Mouse (Mus musculus) frontal cortex, adult (tissue): ENCODE measurements around the gene Tcta.
A peak's percentile ranks its signal among the peaks of the same experiment; 100 is the strongest.
"Not testable (repeated sequence)": the region's sequence is repeated elsewhere in the genome, so short reads cannot be mapped to it uniquely, and the experiment has no call there.

ENCODE experiments used
- ATAC-seq: cut with Nextera tagmentation; 2 replicates; pipeline ENCODE4 v1.9.2; 2017; ENCODE audit warnings: mild to moderate bottlenecking, moderate library complexity, mixed read lengths; ENCODE audit not compliant: low TSS enrichment

Tcta gene

DNA sequence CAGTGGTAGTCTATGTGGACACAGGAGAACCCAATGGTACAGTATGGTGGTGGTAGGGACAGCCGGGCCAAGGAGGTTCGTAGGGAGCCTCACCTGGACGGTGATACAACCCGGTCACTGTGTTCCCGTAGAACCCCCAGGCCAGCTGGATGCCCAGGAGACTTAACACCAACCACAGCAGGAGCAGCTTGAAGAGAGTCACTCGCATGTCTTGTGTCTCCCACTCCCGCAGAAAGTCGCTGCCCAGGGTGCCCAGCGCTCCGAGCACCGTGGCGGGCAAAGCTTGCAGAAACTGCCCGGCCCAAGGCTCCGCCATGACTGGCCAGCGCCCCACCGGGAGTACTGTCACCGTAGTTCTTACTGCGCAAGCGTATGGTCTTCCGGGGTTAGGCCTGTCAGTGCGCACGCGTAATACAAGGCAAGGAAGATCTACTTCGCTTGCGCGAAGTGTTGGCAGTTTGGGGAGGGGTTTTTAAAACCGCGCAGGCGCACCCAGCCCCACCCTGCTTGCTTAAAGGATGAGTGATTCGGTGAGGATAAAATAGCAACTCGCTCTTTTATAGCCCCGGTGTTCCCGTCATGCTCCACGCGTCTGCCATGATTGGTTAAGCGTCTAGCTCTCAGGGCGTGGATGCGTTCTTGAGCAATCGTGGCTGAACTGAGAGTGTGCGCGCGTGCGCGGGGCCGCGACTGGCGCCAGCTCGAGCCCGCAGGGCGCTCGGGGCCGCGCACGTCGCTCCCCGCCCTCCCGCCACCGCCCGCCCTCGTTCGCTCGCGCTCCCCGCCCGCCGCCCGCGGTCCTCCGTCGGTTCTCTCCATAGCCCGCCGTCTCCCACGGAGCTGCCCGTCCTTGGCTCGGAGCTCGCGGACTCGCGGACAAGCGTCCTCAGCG lies at the start of gene Tcta, which contains the start of gene Rhoa:
TSS of gene Tcta (minus strand) at position 532 of the 892 bp plus-strand sequence.
TSS of gene Rhoa (plus strand) at position 501 of the 892 bp plus-strand sequence.
- ATAC-seq = peak; percentile 97

DNA sequence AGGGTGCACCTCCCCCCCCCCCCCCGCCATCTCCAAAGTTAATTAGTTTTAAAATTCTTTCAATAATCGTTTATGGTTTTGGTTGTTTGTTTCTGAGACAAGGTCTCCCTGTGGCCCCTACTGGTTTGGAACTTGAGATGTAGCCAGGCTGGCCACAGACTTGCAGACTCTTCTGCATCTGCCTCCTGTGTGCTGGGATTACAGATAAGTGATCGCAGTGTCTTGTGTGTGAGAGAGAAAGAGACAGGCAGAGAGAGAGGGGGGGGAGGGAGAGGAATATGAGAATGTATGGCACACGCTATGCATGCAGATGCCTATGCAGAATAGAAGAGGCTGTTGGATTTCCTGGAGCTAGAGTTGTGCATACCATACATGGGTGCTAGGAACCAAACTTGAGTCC lies 43.8 kb upstream of the Tcta start:
- ATAC-seq = no peak

DNA sequence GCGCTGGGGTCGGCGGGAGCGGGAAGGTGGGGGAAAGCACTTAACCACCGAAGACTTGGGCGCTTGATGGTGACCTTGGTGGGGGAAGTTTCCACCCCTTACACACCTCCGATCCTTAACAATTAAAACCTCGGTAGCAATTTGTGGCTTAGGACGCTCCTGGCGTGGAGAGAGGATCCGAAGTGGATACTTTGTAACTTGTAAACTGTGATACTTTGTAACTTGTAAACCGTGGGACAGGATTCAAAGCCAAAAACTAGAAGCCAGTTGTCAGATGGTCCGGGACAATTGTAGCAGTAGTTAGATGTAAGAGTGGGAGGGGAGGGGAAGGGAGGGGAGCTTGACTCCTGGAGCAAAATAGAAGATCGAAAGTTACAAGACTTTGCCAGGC lies 42.3 kb upstream of the Tcta start:
- no peak for ATAC-seq

DNA sequence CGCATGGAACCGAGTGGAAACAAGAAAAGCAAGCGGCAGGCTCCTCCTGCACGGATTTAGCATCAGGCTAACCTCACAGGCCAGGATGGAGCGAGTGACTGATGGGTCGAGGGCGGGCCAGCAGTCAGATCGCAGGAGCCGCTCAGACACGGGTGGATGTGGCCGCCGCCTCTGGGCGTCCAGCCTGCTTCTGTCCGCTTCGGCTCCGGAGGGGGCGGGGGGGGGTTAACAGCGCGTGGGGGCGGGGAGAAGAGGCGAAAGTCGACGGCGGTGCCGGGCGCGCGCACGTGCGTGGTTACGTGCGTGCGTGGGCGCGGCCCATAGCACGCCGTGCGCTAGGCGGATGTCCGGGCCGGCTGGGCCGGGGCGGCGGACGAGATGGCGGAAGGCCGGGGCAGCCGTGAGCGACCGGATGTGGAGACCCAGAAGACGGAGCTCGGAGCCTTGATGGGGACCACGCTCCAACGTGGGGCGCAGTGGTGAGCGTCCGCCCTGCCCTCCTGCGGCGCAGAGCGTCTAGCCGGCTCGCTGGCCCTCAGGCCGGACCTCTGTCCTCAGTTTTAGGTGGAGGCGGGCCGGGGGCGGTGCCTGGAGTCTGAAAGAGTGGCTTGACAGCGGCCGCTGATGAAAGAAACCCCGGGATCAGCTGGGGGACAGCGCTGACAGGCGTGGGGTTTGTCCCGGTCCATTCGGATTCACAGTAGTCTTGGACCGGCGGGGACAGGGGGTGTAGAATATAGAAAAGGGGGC lies 41.8 kb upstream of the Tcta start, which contains the start of gene Usp4:
TSS of gene Usp4 (plus strand) at position 314 of the 750 bp plus-strand sequence.
- peak; percentile 81 for ATAC-seq

DNA sequence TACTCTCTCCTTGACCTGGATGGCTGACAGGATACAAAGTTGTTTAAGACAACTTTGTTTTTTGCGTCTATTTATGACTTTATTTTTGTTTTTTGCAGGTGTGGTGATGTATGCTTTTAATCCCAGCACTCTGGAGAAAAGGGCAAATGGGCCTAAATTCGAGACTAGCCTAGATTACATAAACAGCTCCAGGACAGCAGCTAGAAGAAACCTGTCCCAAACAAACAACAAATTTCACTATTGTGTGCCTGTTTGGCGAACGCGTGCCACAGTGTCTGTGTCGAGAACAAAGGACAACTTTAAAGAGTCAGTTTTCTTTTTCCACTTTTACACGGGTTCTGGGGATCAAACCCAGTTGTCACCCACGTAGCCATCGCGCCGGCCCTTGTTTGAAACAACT lies 41.1 kb upstream of the Tcta start:
- no peak for ATAC-seq

DNA sequence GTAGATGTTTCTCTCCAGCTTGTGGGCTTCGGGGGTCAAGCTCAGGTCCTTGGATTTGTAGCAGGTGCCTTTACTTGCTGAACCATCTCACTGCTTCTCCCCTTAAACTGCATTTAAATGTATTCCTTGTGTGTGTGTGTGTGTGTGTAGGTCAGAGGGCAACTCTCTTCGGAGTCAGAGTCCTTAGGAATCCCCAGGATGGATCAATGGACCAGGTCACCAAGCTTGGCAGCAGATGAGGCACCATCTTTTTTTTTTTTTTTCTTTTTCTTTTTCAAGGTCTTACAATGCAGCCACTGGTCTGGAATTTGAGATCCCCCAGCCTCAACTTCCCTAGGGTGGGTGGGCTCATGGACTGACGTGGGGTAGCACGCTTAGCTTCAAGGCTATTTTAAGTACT lies 38.5 kb upstream of the Tcta start:
- ATAC-seq = no peak

DNA sequence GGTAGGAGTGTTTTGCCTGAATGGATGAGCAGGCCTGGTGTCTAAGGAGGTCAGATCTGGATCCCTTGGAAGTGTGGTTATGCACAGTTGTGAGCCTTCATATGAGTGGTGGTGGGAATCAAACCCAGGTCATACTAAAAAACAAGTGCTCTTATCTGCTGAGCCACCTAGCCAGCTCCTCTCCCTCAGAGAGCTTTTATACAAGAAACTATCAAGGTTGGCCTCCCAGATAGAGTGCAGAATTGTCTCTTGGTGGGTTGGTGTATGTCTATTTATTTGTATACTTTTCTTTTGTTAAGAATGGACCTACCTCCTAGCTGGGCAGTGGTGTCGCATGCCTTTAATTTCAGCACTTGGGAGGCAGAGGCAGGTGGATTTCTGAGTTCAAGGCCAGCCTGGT lies 37.9 kb upstream of the Tcta start:
- no peak for ATAC-seq

DNA sequence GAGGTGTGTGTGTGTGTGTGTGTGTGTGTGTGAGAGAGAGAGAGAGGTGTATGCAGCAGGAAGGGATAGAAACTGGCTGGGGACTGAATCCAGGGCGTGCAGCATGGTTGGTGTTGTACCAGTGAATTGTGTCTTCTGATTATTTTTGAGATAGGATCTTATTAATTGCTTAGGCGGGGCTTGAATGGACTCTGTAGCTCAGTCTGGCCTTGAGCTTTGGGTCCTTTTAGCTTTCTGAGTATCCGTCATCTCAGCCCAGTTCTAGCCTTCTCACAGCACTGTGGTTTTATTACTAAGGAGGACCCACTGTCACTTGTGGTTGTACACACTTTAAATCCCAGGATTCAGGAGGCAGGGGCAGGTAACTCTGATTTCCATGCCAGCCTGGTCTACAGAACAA lies 37.4 kb upstream of the Tcta start:
- no peak for ATAC-seq

DNA sequence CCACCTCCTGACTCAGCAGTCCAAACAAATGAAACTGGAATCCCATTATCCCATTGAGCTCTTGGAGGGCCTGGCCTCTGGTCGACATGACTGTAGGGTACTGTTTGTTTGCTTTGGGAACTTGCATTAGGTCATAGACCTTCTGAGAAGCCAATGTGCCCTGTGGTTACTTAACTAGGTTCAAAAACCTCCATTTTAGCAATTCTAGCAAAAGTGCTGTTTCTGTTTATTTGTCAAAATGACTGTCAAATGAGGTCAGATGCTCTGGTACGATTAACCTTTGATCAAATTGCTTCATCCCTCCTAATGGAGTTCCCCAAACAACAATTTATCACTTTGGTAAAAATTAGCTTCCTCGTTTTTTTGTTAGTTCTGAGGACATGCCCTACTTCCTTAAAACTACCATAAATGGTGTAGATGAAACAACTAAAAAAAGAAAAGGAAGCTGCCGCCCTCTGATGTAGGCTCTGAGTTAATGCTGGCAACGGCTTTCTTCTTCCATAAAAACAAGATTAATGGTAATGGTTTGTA lies 36.4 kb upstream of the Tcta start:
- no peak for ATAC-seq

DNA sequence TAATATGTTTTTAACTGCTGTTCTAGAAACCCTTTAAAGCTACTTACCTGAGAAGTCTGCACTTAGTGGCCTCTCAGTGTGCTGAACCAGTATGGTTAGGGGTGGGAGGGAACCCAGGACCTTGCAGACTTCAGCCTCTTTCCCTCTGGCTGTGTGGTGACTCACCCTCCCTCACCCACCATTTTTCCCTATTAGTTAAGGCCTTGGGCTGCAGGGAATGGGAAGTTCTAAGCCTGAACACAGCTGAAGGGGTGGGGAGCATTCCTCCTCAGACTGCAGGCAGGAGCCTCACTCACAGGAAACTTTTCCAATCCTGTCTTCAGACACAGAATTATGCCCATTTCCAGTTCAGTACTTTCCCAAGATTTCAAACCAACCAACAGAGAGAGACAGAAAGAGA lies 35.8 kb upstream of the Tcta start:
- ATAC-seq = no peak

DNA sequence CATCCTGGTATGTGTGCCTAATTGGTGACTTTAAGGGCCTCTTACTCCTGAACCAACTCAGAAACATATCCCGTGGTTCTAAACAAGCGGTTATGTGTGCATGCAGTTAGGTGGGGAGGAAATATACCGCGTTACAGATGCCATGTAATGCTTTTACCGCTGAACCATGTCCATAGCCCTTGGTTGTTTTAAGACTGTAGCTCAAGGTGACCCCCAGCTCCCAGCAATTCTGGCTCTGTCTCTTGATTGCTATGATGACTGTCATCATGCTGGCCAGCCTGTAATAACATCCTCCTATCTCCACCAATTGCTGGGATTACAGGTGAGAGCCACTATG lies 35.1 kb upstream of the Tcta start:
- ATAC-seq = no peak

DNA sequence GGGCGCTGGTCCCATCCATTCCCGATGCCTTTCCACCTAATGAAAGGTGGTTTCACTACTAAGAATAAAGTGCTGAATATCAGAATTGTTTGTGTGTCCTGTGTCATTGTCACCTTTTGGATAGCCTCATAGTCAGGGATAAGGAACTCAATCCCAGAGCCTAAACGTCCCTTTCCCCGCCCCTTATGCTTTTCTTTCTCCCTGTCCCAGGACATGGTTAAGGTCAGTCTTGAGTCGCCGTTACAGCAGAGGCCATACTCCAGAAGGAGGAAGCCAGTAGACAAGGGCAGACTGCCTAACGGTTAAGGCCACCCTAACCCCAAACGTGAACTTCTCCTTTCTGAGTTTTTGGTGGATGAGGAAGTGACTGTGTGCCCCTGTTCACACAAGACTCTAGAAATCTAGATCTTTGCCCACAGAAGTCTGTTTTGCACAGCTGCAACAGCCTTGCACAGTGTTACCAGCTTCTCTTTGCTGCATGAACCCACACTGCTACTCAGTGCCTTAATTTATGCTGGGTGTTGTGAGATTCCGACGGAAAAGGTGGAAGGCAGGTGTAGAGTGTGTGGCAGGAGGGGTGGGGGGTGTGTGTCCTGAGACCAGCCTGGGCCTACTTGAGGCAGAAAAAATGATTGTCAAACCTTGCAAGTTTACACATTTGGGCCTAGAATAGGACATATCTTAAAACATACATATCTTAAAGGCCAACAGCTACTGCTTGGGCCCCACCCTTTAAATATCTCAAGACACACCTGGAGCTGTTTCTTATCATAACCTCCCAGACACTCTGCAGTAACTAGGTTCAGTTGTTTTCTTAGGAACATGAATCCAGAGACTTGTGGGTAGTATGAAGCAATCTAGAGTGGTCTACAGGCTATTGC lies 34.5 kb upstream of the Tcta start:
- ATAC-seq = no peak

DNA sequence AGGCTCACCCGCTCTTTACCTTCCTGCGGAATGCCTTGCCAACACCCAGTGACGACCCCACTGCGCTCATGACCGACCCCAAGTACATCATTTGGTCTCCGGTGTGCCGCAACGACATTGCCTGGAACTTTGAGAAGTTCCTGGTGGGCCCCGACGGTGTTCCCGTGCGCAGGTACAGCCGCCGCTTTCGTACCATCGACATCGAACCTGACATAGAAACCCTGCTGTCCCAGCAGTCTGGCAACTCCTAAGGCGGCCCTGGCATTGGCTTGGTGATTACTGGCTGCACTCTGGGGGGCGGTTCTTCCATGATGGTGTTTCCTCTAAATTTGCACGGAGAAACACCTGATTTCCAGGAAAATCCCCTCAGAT lies 33.9 kb upstream of the Tcta start:
- ATAC-seq = no peak

DNA sequence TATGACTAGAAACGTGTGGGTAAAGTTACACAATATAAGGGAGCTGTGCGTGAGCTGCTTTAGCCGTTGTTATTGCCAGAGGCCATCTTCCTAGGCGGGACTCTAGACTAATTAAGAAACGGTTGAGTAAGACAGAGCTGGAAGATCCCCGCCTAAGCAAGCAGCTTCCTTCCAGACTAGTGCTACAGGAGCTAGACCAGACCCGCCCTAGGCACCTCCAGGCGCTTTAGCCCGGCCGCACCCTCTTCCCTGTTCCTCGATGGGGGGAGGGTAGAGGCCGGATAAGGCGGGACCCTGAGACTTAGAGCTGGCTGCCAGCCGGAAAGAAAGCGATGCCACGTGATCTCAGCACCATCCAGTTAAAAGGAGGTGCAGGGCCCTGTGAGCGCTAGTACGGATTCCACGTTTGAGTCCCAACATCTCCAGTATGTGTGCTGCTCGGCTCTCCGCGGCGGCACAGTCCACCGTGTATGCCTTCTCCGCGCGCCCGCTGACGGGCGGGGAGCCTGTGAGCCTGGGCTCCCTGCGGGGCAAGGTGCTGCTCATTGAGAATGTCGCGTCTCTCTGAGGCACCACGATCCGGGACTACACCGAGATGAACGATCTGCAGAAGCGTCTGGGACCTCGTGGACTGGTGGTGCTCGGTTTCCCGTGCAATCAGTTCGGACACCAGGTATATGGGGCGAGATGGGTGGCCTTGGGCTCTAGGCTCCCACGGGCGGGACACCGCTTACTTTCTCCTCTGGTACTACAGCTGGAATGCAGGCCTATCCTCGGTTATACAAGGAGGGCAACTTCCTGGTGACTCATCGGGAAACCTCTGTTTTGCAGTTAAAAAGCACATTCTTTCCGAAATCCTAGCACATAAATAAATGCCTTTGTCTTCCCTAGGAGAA lies 33.2 kb upstream of the Tcta start, which contains the start of gene Gpx1:
TSS of gene Gpx1 (plus strand) at position 18 of the 896 bp plus-strand sequence.
- ATAC-seq = peak; percentile 83

DNA sequence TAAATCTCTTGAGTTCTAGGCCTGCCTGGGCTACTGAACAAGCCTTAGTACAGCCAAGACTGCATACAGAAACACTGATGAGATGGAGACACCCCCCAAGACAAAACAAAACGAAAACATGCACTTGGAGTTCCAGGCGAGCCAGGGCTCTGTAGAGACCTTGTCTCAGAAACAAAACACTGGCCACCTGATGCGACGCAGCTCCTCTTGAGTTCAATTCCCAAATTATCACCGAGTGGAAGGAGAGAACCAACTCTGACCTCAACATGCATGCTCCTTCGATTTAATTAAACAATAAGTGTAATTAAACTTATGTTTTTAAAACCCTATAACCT lies 32.6 kb upstream of the Tcta start:
- no peak for ATAC-seq

DNA sequence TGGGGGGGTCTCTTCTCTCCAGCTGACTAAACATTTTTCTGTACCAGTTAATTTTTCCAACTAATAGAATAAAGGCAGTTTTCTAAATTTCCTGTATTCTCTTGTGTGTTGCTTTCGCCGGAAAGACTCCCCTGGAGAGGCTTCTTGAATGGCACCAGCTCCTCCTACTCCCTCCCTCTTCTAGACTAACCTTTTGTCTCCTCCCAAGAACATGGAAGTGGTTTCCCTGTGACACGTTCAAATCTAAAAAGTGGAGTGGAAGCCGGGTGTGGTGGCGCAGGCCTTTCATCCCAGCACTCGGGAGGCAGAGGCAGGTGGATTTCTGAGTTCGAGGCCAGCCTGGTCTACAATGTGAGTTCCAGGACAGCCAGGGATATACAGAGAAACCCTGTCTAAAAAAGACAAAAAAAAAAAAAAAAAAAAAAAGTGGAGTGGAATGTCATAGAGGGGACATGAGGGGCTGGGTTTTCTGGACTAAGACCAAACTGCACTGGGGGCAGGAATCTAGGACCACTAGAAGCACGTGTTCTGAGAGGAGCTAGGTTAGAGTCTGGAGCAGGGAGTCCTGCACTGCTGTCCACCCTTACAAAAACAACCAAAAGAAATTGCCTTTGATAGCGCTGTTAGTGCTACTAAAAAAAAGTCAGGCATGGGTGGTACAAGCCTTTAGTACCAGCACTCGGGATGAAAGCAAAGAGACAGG lies 32.0 kb upstream of the Tcta start:
- no peak for ATAC-seq

DNA sequence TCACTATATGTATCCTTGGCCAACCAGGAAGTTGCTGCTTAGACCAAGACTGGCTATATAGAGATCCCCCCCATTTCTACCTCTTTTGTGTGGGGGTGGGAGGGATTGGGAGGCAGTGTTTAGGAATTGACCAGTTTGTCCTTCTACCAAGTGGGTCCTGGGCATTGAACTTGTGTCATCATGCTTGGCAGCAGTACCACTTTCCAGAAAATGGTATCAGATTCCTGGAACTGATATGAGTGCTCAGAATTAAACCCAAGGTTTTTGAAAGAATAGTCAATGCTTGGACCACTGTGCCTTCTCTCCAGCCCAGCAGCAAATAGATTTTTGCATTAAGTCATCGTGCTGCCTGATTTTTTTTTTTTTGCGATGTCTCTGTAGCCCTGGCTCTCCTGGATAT lies 19.9 kb upstream of the Tcta start:
- ATAC-seq = no peak

DNA sequence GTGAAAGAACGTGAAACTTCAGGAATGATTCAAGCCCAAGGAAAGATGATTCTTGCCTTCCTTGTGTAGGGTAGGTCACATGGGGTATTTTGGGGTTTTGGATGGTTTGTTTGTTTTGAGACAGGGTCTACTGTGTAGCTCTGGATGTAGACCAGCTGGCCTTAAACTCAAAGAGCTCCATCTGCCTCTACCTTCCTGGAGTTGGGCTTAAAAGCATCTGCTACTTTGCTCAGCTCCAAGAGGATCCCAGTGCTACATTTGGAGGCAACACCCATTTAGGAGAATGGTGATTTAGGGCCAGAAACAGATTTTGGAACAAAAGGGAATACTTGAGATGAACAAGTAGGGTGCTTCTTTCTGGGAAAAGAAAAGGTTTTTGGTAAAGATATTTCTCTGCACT lies 18.8 kb upstream of the Tcta start:
- peak; percentile 70; the same call in 1 of the 2 replicates for ATAC-seq

DNA sequence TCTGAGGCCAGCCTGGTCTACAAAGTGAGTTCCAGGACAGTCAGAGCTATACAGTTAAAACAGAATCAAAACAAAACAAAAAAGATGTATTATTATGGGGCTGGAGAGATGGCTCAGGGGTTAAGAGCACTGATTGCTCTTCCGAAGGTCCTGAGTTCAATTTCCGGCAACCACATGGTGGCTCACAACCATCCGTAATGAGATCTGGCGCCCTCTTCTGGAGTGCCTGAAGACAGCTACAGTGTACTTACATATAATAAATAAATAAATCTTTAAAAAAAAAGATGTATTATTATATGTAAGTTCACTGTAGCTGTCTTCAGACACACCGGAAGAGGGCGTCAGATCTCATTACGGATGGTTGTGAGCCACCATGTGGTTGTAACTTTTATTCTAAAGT lies 16.1 kb upstream of the Tcta start:
- ATAC-seq = not testable (repeated sequence)

DNA sequence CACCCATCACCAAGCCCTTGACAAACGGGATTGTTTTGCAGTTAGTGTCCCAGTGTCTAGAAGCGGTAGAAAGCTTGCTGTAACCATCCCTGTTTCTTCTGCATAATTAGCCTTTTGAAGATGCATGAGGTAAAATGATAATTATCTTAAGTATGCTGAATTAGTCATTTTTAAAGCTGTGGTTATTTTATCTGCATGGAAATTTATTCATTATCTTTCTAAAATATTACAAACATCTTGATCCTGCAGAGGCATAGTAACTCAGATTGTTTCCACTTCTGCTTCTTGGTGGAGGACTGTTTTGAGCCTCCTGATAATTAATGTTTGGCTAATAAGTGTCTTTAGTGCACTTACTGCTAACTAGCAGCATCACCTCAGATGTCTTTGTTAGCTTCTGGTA lies 12.5 kb upstream of the Tcta start:
- ATAC-seq = no peak
